Mouse (Mus musculus) spleen, postnatal 36 days (tissue): ENCODE measurements around the gene Prune1.
A peak's percentile ranks its signal among the peaks of the same experiment; 100 is the strongest.

ENCODE experiments used
- DNase-seq, 2 experiments: peaks; one replicate each; pipeline ENCODE4 v3.0.0; 2022; ENCODE audit warnings: low spot score in 2 of 2, mixed read lengths in 1 of 2

The Prune1 gene

GRCm38 (mm10) chr3:95277149-95277551 is 4.7 kb downstream of the Prune1 start:
- DNase-seq, result no peak

DNA sequence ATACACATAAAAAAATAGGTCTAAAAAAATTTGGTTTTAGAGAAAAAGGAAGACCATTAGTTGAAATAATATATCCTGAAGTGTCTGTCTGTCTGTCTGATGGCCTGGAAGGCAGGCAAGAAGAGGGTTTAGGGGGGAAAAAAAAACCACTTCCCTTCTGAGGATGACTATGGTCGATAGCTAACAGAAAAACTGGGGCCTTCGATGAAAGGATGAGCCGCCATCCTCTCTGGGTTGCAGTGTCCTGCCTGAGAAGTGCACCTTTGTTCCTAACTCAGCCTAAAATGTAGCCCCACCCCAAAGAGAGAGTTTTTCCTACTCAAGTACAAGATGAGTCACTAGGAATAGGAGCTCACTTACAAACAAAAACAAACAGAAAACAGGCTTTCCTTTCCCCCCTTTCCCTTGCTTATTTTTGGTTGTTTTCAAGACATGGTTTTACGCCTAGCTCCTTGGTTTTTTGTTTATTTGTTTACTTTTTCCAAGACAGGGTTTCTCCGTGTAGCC is 5.4 kb downstream of the Prune1 start:
- DNase-seq, result no peak

DNA sequence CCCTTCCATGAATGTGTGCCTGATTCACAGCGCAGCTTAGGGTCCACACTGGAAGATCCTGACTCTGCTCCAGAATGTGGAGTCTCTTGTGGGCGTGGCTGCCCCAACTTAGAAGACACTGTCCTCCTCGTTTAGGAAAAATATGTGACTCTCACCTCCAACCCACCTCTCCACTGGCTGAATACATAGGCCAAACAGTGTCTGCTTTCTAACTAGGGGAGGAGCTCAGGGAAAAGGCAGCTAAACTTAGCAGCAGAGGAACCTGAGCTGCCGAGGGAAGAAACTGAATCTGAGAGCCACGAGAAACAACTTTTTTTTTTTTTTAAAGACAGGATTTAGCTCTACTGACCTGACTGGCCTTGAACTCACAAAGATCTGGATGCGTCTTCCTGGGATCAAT is 6.7 kb downstream of the Prune1 start:
- DNase-seq, result no peak

DNA sequence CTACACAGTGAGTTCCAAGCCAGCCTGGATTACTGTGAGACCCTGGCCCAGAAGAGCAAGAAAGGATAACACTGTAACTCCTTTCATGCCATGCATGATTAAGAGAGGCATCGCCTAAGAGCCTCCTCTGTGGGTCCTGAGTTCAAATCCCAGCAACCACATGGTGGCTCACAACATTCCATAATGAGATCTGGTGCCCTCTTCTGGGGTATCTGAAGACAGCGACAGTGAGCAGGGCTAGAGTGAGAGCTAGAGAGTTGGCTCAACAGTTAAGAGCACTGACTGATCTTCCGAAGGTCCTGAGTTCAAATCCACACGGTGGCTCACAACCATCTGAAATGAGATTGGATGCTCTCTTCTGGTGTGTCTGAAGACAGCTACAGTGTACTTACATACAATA is 7.4 kb downstream of the Prune1 start:
- DNase-seq, result no peak

- no peak for DNase-seq
Observed at GRCm38 (mm10) chr3:95273471-95273870, 8.4 kb downstream of the Prune1 start.

- DNase-seq, result no peak
Observed at GRCm38 (mm10) chr3:95270766-95271364, 11.0 kb downstream of the Prune1 start.

- DNase-seq, result no peak
Observed at GRCm38 (mm10) chr3:95269789-95270188, 12.1 kb downstream of the Prune1 start.

- no peak for DNase-seq
Observed at GRCm38 (mm10) chr3:95267855-95268254, 14.0 kb downstream of the Prune1 start.

DNA sequence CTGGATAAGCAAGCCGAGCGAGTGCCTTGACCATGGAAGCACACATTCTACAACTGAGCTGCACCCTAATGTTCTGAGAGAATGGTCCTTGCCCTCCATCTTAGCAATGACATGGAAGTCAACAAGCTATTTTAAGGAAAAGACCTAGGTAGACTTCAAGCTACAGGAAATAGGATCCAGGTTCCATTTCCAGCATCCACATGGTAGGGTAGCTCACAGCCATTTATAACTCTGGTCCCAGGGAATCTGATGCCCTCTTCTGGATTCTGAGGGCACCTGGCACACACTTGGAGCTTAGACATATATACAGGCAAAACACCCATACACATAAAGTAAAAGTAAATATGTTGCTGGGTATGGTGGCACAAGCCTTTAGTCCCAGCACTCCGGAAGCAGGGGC is 15.8 kb downstream of the Prune1 start:
- DNase-seq, result no peak

DNA sequence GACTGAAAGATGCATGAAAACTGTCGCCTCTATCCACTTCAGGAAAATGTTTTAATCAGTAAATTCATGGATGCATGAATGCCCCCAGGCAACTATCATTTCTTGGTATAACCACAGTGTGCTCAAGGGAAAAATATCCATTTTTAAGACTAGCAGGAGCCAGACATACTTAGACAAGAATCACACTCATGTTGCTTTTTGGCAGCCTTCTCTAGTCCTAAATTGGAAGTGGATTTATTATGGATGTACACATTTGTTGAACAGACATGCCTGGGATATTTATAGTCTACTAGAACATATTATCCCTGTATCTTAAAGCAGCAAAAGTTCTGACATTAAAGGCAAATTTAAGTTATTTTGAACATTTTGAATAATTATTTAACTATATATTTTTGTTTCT is 17.2 kb downstream of the Prune1 start:
- no peak for DNase-seq

DNA sequence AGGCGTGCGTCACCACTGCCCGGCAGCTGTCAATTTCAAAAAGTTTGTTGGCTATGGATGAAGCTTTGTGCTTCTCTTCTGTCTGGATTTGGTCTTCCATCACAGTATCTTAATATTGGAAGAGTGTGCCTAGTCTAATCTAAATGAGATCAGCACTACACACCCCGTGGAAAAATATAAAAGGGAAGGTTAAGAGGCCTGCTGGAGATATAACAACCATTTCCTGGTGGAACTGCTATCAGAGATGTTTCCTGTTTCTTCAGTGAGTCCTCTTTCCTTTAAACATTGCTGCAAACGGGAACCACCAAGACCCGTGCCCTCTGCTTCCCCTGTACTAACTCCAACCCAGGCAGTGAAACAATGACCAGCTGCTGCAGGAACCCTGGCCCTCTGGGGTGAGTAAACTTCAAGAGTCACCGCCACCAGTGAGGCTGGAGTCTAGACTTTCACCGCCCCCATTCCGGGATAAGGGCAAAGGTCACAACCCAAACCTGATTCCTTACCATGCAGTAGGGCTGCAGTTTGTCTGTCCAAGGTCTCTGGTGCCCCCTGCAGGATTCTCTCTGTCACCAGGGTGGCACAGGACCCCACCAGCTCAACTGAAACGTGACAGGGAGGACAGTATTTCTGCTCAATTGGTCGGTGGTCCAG is 18.7 kb downstream of the Prune1 start:
- DNase-seq, result peak; percentile 73 to 76

- DNase-seq, result no peak
Observed at GRCm38 (mm10) chr3:95261975-95262374, 19.9 kb downstream of the Prune1 start.

GRCm38 (mm10) chr3:95256931-95257330 is 24.9 kb downstream of the Prune1 start:
- DNase-seq, result no peak

- DNase-seq, result no peak
Observed at GRCm38 (mm10) chr3:95250783-95251424, 31.0 kb downstream of the Prune1 start, which contains the start of gene Bnipl. TSS of gene Bnipl (minus strand) at chr3:95251193.

GRCm38 (mm10) chr3:95250361-95250760 is 31.5 kb downstream of the Prune1 start:
- no peak for DNase-seq

GRCm38 (mm10) chr3:95247660-95248336 is 34.1 kb downstream of the Prune1 start:
- no peak for DNase-seq

- DNase-seq, result peak; percentile 40 to 51
Observed at GRCm38 (mm10) chr3:95246465-95247231, 35.2 kb downstream of the Prune1 start.

DNA sequence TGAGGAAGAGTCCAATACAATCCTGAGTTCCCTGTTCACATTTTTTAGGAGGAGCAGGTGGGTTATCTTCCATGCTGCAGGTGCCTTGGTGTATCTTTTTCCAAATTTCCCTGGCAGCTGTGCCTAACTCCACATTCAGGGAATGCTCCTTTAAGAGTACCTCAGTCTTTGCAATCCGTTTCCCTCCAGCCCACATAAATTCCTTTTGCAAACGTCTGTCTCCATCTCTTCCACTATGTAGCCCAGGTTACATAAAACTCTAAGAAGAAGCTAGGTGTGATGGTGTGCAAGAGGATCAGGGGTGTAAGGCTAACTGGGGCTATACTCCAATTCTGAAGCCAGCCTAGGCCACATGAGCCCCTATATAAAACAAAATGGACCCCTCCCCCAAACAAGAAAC is 38.8 kb downstream of the Prune1 start:
- DNase-seq, result no peak

DNA sequence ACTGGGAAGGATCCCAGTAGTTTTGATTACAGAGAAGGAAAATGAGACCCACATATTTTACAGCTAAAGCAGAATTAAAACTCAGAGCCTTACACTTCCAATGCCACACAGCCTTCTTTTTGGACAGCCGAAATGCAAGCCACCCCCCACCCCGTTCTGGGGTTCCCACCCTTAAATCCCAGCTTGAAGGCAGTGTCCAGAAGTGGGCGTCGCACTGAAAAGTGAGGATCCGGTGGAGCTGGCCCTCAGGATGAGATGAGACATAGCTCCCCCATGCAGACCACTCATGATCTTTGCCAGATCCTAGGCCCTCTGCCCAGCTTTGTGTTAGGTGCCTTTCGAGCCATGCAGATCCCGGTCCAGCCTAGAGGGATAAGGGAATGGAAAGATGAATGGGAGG is 40.4 kb downstream of the Prune1 start, which contains the start of gene Gm128:
Gene Gm128, minus strand, starts transcription at position 101 of the 400 bp plus-strand sequence.
- no peak for DNase-seq

GRCm38 (mm10) chr3:95240900-95241299 is 41.0 kb downstream of the Prune1 start:
- no peak for DNase-seq

GRCm38 (mm10) chr3:95239971-95240370 is 41.9 kb downstream of the Prune1 start:
- no peak for DNase-seq
